Mouse (Mus musculus): Measurements from ENCODE around the gene Flvcr2. TPM values are rescaled to one million over a fixed set of nuclear protein-coding genes. Genes with fewer than 3 reads are reported as not detected.

The Flvcr2 gene
- polyA plus RNA-seq, 2 experiments, result 2.7 to 3.6 TPM

GRCm38 (mm10) chr12:85839371-85840000, 93.1 kb downstream of the Flvcr2 start:
- no peaks in the 10 kb centered on the region; the same call in 1 of the 2 replicates for H3K36me3 ChIP-seq (replicated peaks; ENCODE audit: control insufficient read depth, insufficient read depth, low read depth)
- ATAC-seq (ENCODE audit: insufficient read depth), result no peak
- 63% methylated on average over 12 of the region's 12 CpGs for WGBS (ENCODE audit: insufficient replicate concordance)
- H3K4me3 ChIP-seq (ENCODE audit: insufficient read depth in 1 of 2, low read depth in 2 of 2, low read length in 2 of 2), result no peak overlapping the region
- no peak overlapping the region for H3K9ac ChIP-seq (replicated peaks)
- no peak overlapping the region for H3K4me2 ChIP-seq (ENCODE audit: low read depth)
- no peaks in the 10 kb centered on the region for H3K4me1 ChIP-seq (replicated peaks; ENCODE audit: control insufficient read depth in 2 of 2, insufficient read depth in 2 of 2, low read length in 1 of 2)
- no peak for TF ChIP-seq EP300 (IDR thresholded peaks at IDR 0.05; ENCODE audit: low read depth)
- no peak for TF ChIP-seq CTCF (IDR thresholded peaks at IDR 0.05; ENCODE audit: low read depth)
- DNase-seq (ENCODE audit: low read depth in 3 of 3, low spot score in 3 of 3), result no peak
- H3K9me3 ChIP-seq (ENCODE audit: control insufficient read depth, low read length), result no peaks in the 10 kb centered on the region
- H3K27me3 ChIP-seq (ENCODE audit: control insufficient read depth, insufficient read depth, low read length), result no peaks in the 10 kb centered on the region
- no peak overlapping the region for H3K27ac ChIP-seq

GRCm38 (mm10) chr12:85848164-85848958, 102.0 kb downstream of the Flvcr2 start:
- no peaks in the 10 kb centered on the region; the same call in none of the 2 replicates for H3K36me3 ChIP-seq (replicated peaks; ENCODE audit: control insufficient read depth, insufficient read depth, low read depth)
- no peak for ATAC-seq (ENCODE audit: insufficient read depth)
- H3K4me3 ChIP-seq (ENCODE audit: insufficient read depth in 1 of 2, low read depth in 2 of 2, low read length in 2 of 2), result no peak overlapping the region
- TF ChIP-seq CTCF (IDR thresholded peaks at IDR 0.05; ENCODE audit: low read depth) (peak; percentile 65), EP300 (IDR thresholded peaks at IDR 0.05; ENCODE audit: low read depth) (no peak)
- H3K9me3 ChIP-seq (ENCODE audit: control insufficient read depth, low read length), result no peaks in the 10 kb centered on the region
- 76% methylated on average over 7 of the region's 7 CpGs for WGBS (ENCODE audit: insufficient replicate concordance)
- no peak for DNase-seq (ENCODE audit: low read depth in 3 of 3, low spot score in 3 of 3)
- H3K4me2 ChIP-seq (ENCODE audit: low read depth), result no peak overlapping the region
- no peak overlapping the region for H3K9ac ChIP-seq (replicated peaks)
- H3K27me3 ChIP-seq (ENCODE audit: control insufficient read depth, insufficient read depth, low read length), result no peaks in the 10 kb centered on the region
- no peak overlapping the region for H3K27ac ChIP-seq
- no peaks in the 10 kb centered on the region for H3K4me1 ChIP-seq (replicated peaks; ENCODE audit: control insufficient read depth in 2 of 2, insufficient read depth in 2 of 2, low read length in 1 of 2)

GRCm38 (mm10) chr12:85850661-85851060, 104.3 kb downstream of the Flvcr2 start:
- Histone ChIP-seq H3K36me3 (replicated peaks; ENCODE audit: control insufficient read depth, insufficient read depth, low read depth) (no peaks in the 10 kb centered on the region; the same call in 1 of the 2 replicates), H3K4me2 (ENCODE audit: low read depth) (no peak overlapping the region), H3K27me3 (ENCODE audit: control insufficient read depth, insufficient read depth, low read length) (no peaks in the 10 kb centered on the region), H3K27ac (no peak overlapping the region), H3K9me3 (ENCODE audit: control insufficient read depth, low read length) (no peaks in the 10 kb centered on the region), H3K4me3 (ENCODE audit: insufficient read depth in 1 of 2, low read depth in 2 of 2, low read length in 2 of 2) (no peak overlapping the region), H3K4me1 (replicated peaks; ENCODE audit: control insufficient read depth in 2 of 2, insufficient read depth in 2 of 2, low read length in 1 of 2) (no peaks in the 10 kb centered on the region), H3K9ac (replicated peaks) (no peak overlapping the region)
- ATAC-seq (ENCODE audit: insufficient read depth) (no peak), DNase-seq (ENCODE audit: low read depth in 3 of 3, low spot score in 3 of 3) (no peak)
- no peak for TF ChIP-seq EP300 (IDR thresholded peaks at IDR 0.05; ENCODE audit: low read depth)
- no peak for TF ChIP-seq CTCF (IDR thresholded peaks at IDR 0.05; ENCODE audit: low read depth)
- 76% methylated on average over 8 of the region's 8 CpGs for WGBS (ENCODE audit: insufficient replicate concordance)

DNA sequence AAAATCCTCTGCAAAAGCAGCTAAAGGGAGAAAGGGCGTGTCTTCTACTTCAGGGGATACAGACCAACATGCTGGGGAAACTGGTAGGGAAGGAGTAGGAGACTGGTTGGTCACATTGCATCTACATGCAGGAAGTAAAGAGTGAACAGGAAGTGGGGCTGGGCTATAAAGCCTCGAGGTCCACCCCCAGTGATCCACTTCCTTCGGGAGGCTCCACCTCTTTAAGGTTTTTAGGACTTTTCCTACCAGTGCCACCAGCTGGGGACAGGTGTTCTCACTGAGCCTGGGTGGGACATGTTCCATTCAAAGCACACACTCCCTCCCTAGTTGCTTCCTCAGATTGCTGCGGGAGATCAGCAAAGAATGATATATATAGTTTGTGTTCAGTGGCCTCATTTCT, 107.5 kb downstream of the Flvcr2 start:
- no peak overlapping the region for H3K27ac ChIP-seq
- no peak overlapping the region for H3K9ac ChIP-seq (replicated peaks)
- TF ChIP-seq EP300 (IDR thresholded peaks at IDR 0.05; ENCODE audit: low read depth) (no peak), CTCF (IDR thresholded peaks at IDR 0.05; ENCODE audit: low read depth) (no peak)
- H3K4me1 ChIP-seq (replicated peaks; ENCODE audit: control insufficient read depth in 2 of 2, insufficient read depth in 2 of 2, low read length in 1 of 2), result no peaks in the 10 kb centered on the region
- DNase-seq (ENCODE audit: low read depth in 3 of 3, low spot score in 3 of 3) (no peak), ATAC-seq (ENCODE audit: insufficient read depth) (no peak)
- H3K36me3 ChIP-seq (replicated peaks; ENCODE audit: control insufficient read depth, insufficient read depth, low read depth), result no peaks in the 10 kb centered on the region; the same call in 1 of the 2 replicates
- H3K4me2 ChIP-seq (ENCODE audit: low read depth), result no peak overlapping the region
- H3K4me3 ChIP-seq (ENCODE audit: insufficient read depth in 1 of 2, low read depth in 2 of 2, low read length in 2 of 2), result no peak overlapping the region
- WGBS (ENCODE audit: insufficient replicate concordance), result 64% methylated on average over 4 of the region's 4 CpGs
- H3K27me3 ChIP-seq (ENCODE audit: control insufficient read depth, insufficient read depth, low read length), result no peaks in the 10 kb centered on the region
- no peaks in the 10 kb centered on the region for H3K9me3 ChIP-seq (ENCODE audit: control insufficient read depth, low read length)

DNA sequence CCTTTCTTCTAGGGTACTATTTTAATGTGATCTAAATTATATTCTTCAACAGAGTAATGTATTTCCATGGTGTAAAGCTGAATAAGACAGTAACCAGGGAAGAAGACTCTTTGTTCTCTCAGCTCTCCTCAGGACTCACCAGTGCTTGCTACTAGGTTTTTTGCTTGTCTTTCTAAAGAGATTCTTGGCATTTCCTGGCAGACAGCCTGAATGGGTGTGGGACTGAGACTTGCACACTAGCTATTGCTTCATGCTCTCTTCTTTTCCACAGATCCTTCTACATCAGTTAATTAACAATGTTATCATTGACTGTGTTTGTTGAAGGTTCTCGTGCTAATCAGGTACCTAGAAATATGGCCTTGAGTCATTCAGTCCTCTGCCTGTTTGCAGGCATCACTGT, 107.9 kb downstream of the Flvcr2 start:
- H3K27ac ChIP-seq, result no peak overlapping the region
- 54% methylated on average over 1 of the region's 1 CpGs for WGBS (ENCODE audit: insufficient replicate concordance)
- no peaks in the 10 kb centered on the region for H3K4me1 ChIP-seq (replicated peaks; ENCODE audit: control insufficient read depth in 2 of 2, insufficient read depth in 2 of 2, low read length in 1 of 2)
- ATAC-seq (ENCODE audit: insufficient read depth), result no peak
- no peak overlapping the region for H3K4me3 ChIP-seq (ENCODE audit: insufficient read depth in 1 of 2, low read depth in 2 of 2, low read length in 2 of 2)
- H3K27me3 ChIP-seq (ENCODE audit: control insufficient read depth, insufficient read depth, low read length), result no peaks in the 10 kb centered on the region
- no peak for DNase-seq (ENCODE audit: low read depth in 3 of 3, low spot score in 3 of 3)
- no peaks in the 10 kb centered on the region; the same call in 1 of the 2 replicates for H3K36me3 ChIP-seq (replicated peaks; ENCODE audit: control insufficient read depth, insufficient read depth, low read depth)
- no peaks in the 10 kb centered on the region for H3K9me3 ChIP-seq (ENCODE audit: control insufficient read depth, low read length)
- H3K9ac ChIP-seq (replicated peaks), result no peak overlapping the region
- TF ChIP-seq EP300 (IDR thresholded peaks at IDR 0.05; ENCODE audit: low read depth) (no peak), CTCF (IDR thresholded peaks at IDR 0.05; ENCODE audit: low read depth) (no peak)
- H3K4me2 ChIP-seq (ENCODE audit: low read depth), result no peak overlapping the region

Data from liver, embryonic 14.5 days (tissue).